Mouse (Mus musculus) Patski (cell line): Measurements from ENCODE around the gene Hist1h1d. TPM values are rescaled to one million over a fixed set of nuclear protein-coding genes. Genes with fewer than 3 reads are reported as not detected.

Experiments
- ATAC-seq: fragments of 100-300 bp; one replicate; pipeline ENCODE4 v1.8.0; 2021
- CTCF ChIA-PET: fragments of 350-600 bp; sonication (Branson Sonifier 250); formaldehyde crosslinking; loops from one replicate; lab custom pipeline; 2022; ENCODE audit warnings: inconsistent platforms; lab: Charles Lee
- POLR2A ChIA-PET: fragments of 350-600 bp; sonication (Branson Sonifier 250); formaldehyde crosslinking; loops from one replicate; lab custom pipeline; 2022; ENCODE audit warnings: antibody characterized with exemption, inconsistent platforms; lab: Charles Lee
- DNase-seq: peaks from one replicate; pipeline ENCODE4 v3.0.0-alpha.2; 2011; ENCODE audit warnings: low read depth, low spot score
- H3K27me3 ChIP-seq: fragments of 371-371 bp; one replicate; pipeline ENCODE4 v1.5.1; 2021
- CTCF ChIP-seq: fragments of 100-300 bp; IDR thresholded peaks from one replicate; pipeline ENCODE4 v1.5.1; 2021
- in situ Hi-C: fragments of 300-500 bp; cut with MboI; formaldehyde crosslinking; loops from 3 replicates; pipeline ENCODE4 v1.11.1; 2018; ENCODE audit warnings: low pct_unique_long_range_greater_than_20kb, mixed read lengths
- polyA plus RNA-seq: library from polyadenylated mRNA; unstranded; gene quantifications from one replicate; pipeline ENCODE4 v1.2.3, GENCODE M21; 2021

Gene Hist1h1d
- polyA plus RNA-seq, 1 experiment from 2014 or later, result 2.1 TPM

GRCm38 (mm10) chr13:23593051-23593770, 40.1 kb downstream of the Hist1h1d start:
- ChIA-PET POLR2A (interaction anchor here (1.6 kb wide), 1 partner anchor 8 kb away, joined by 3 read pairs; no protein-coding TSS in a partner anchor), CTCF (interaction anchor here (0.9 to 1.3 kb wide), 2 partner anchors 9 to 11 kb away, joined by 4 to 6 read pairs; no protein-coding TSS in a partner anchor)
- in situ Hi-C loops, result no loop called here
- DNase-seq, result no peak
- no peaks in the 10 kb centered on the region for H3K27me3 ChIP-seq
- no peak for TF ChIP-seq CTCF
- no peak for ATAC-seq

GRCm38 (mm10) chr13:23595185-23595584, 42.1 kb downstream of the Hist1h1d start:
- no peak for TF ChIP-seq CTCF
- POLR2A ChIA-PET, result no interaction called here
- H3K27me3 ChIP-seq, result no peaks in the 10 kb centered on the region
- DNase-seq, result no peak
- no peak for ATAC-seq
- CTCF ChIA-PET, result no interaction called here
- in situ Hi-C loops, result loop anchor here (5.0 kb wide), 2 partner anchors 63 to 163 kb away; partner anchors contain the start of genes Hist1h2af and Hist1h4h

- ChIA-PET POLR2A (no interaction called here), CTCF (no interaction called here)
- DNase-seq, result no peak
- H3K27me3 ChIP-seq, result no peaks in the 10 kb centered on the region
- no peak for TF ChIP-seq CTCF
- in situ Hi-C loops, result loop anchor here (5.0 kb wide), 2 partner anchors 63 to 163 kb away; partner anchors contain the start of genes Hist1h2af and Hist1h4h
- ATAC-seq, result no peak
Observed at GRCm38 (mm10) chr13:23595622-23596372, 42.7 kb downstream of the Hist1h1d start.

- in situ Hi-C loops, result loop anchor here (5.0 kb wide), 2 partner anchors 66 to 166 kb away; partner anchors contain the start of genes Hist1h2af and Hist1h4h
- POLR2A ChIA-PET, result interaction anchor here (0.8 kb wide), 1 partner anchor 23 kb away, joined by 3 read pairs; no protein-coding TSS in a partner anchor
- DNase-seq, result no peak
- H3K27me3 ChIP-seq, result no peaks in the 10 kb centered on the region
- CTCF ChIA-PET, result interaction anchor here (0.8 to 2.4 kb wide), 9 partner anchors 12 to 169 kb away, joined by 3 to 9 read pairs (median 5); no protein-coding TSS in a partner anchor
- ATAC-seq, result no peak
- peak; percentile 90 for TF ChIP-seq CTCF
Observed at GRCm38 (mm10) chr13:23597957-23598356, 44.9 kb downstream of the Hist1h1d start.

GRCm38 (mm10) chr13:23603182-23603699, 50.2 kb downstream of the Hist1h1d start:
- ATAC-seq, result no peak
- ChIA-PET CTCF (interaction anchor here (1.4 to 2.4 kb wide), 2 partner anchors 9 to 16 kb away, joined by 3 to 6 read pairs; no protein-coding TSS in a partner anchor), POLR2A (no interaction called here)
- DNase-seq, result no peak
- in situ Hi-C loops, result no loop called here
- no peaks in the 10 kb centered on the region for H3K27me3 ChIP-seq
- no peak for TF ChIP-seq CTCF

- ATAC-seq (no peak), DNase-seq (no peak)
- no peak for TF ChIP-seq CTCF
- in situ Hi-C loops, result no loop called here
- ChIA-PET CTCF (interaction anchor here (1.5 to 2.4 kb wide), 2 partner anchors 11 to 15 kb away, joined by 4 to 6 read pairs; no protein-coding TSS in a partner anchor), POLR2A (no interaction called here)
- no peaks in the 10 kb centered on the region for H3K27me3 ChIP-seq
Observed at GRCm38 (mm10) chr13:23604452-23604851, 51.4 kb downstream of the Hist1h1d start.

- no peak for ATAC-seq
- no peaks in the 10 kb centered on the region for H3K27me3 ChIP-seq
- ChIA-PET CTCF (interaction anchor here (1.5 to 2.4 kb wide), 2 partner anchors 11 to 14 kb away, joined by 4 to 6 read pairs; no protein-coding TSS in a partner anchor), POLR2A (interaction anchor here (0.6 to 0.7 kb wide), 2 partner anchors 14 to 22 kb away, joined by 3 read pairs; no protein-coding TSS in a partner anchor)
- no peak for DNase-seq
- TF ChIP-seq CTCF, result no peak
- in situ Hi-C loops, result no loop called here
Observed at GRCm38 (mm10) chr13:23605052-23605451, 52.0 kb downstream of the Hist1h1d start.

GRCm38 (mm10) chr13:23609209-23609608, 56.1 kb downstream of the Hist1h1d start:
- no peak for ATAC-seq
- TF ChIP-seq CTCF, result no peak
- CTCF ChIA-PET, result interaction anchor here (1.4 to 2.0 kb wide), 3 partner anchors 8 to 11 kb away, joined by 3 to 9 read pairs (median 4); no protein-coding TSS in a partner anchor

GRCm38 (mm10) chr13:23609844-23610243, 56.8 kb downstream of the Hist1h1d start:
- H3K27me3 ChIP-seq, result no peaks in the 10 kb centered on the region
- in situ Hi-C loops, result no loop called here
- ATAC-seq (no peak), DNase-seq (no peak)
- CTCF ChIA-PET, result interaction anchor here (1.4 to 2.0 kb wide), 3 partner anchors 9 to 11 kb away, joined by 3 to 9 read pairs (median 4); no protein-coding TSS in a partner anchor
- POLR2A ChIA-PET, result interaction anchor here (2.0 kb wide), 1 partner anchor 11 kb away, joined by 7 read pairs; the partner anchor contains the start of gene Hist1h2be
- no peak for TF ChIP-seq CTCF

More at GRCm38 (mm10) chr13:23609209-23609608, 56.1 kb downstream of the Hist1h1d start:
- POLR2A ChIA-PET, result interaction anchor here (2.0 kb wide), 1 partner anchor 11 kb away, joined by 7 read pairs; the partner anchor contains the start of gene Hist1h2be
- in situ Hi-C loops, result no loop called here
- H3K27me3 ChIP-seq, result no peaks in the 10 kb centered on the region
- DNase-seq, result no peak

Other genes starting within 250 kb of the Hist1h1d start
- gene Zfp322a, start 184.1 kb upstream of the Hist1h1d start, polyA plus RNA-seq, result 19.9 TPM
- 8.3 TPM for gene Abt1, start 129.4 kb upstream of the Hist1h1d start, polyA plus RNA-seq
- 0.06 TPM for gene Btn1a1, start 87.4 kb upstream of the Hist1h1d start, polyA plus RNA-seq
- gene Btn2a2, start 64.4 kb upstream of the Hist1h1d start, polyA plus RNA-seq, result 0.23 TPM
- gene Hist1h4h, start 22.2 kb upstream of the Hist1h1d start, polyA plus RNA-seq, result 7.0 TPM
- 1.3 TPM for gene Hist1h2af, start 19.4 kb upstream of the Hist1h1d start, polyA plus RNA-seq
- 1.7 TPM for gene Hist1h3g, start 17.8 kb upstream of the Hist1h1d start, polyA plus RNA-seq
- gene Hist1h2bh, start 9.9 kb upstream of the Hist1h1d start, polyA plus RNA-seq, result 2.1 TPM
- 0.49 TPM for gene Hist1h3f, start 9.2 kb upstream of the Hist1h1d start, polyA plus RNA-seq
- gene Hist1h4f, start 1.6 kb upstream of the Hist1h1d start, polyA plus RNA-seq, result not detected
- gene Hist1h3e, start 9.1 kb downstream of the Hist1h1d start, polyA plus RNA-seq, result 0.56 TPM
- 0.72 TPM for gene Hist1h2ae, start 18.0 kb downstream of the Hist1h1d start, polyA plus RNA-seq
- 12.9 TPM for gene Hist1h2bg, start 18.1 kb downstream of the Hist1h1d start, polyA plus RNA-seq
- 2.0 TPM for gene Hist1h2bf, start 20.9 kb downstream of the Hist1h1d start, polyA plus RNA-seq
- gene Hist1h2ad, start 21.1 kb downstream of the Hist1h1d start, polyA plus RNA-seq, result 1.0 TPM
- gene Hist1h3d, start 22.5 kb downstream of the Hist1h1d start, polyA plus RNA-seq, result 1.4 TPM
- 0.36 TPM for gene Hist1h4d, start 28.3 kb downstream of the Hist1h1d start, polyA plus RNA-seq
- gene Hist1h2be, start 67.9 kb downstream of the Hist1h1d start, polyA plus RNA-seq, result 2.9 TPM
- 1.6 TPM for gene Hist1h1e, start 69.3 kb downstream of the Hist1h1d start, polyA plus RNA-seq
- 0.92 TPM for gene Hist1h2ac, start 130.7 kb downstream of the Hist1h1d start, polyA plus RNA-seq
- 60.2 TPM for gene Hist1h2bc, start 130.9 kb downstream of the Hist1h1d start, polyA plus RNA-seq
- gene Hist1h1t, start 142.6 kb downstream of the Hist1h1d start, polyA plus RNA-seq, result 4.6 TPM
- gene Hist1h4c, start 145.2 kb downstream of the Hist1h1d start, polyA plus RNA-seq, result 0.36 TPM
- gene Hfe, start 157.6 kb downstream of the Hist1h1d start, polyA plus RNA-seq, result 5.8 TPM
- 245 TPM for gene Hist1h1c, start 185.5 kb downstream of the Hist1h1d start, polyA plus RNA-seq
- gene Hist1h3c, start 192.3 kb downstream of the Hist1h1d start, polyA plus RNA-seq, result 0.73 TPM
- gene Hist1h2bb, start 193.5 kb downstream of the Hist1h1d start, polyA plus RNA-seq, result 0.41 TPM
- gene Hist1h2ab, start 197.9 kb downstream of the Hist1h1d start, polyA plus RNA-seq, result 0.40 TPM
- gene Hist1h3b, start 199.0 kb downstream of the Hist1h1d start, polyA plus RNA-seq, result 0.65 TPM
- gene Hist1h4b, start 203.8 kb downstream of the Hist1h1d start, polyA plus RNA-seq, result 2.0 TPM
- gene Hist1h4a, start 208.0 kb downstream of the Hist1h1d start, polyA plus RNA-seq, result 0.13 TPM
- 0.18 TPM for gene Hist1h3a, start 209.1 kb downstream of the Hist1h1d start, polyA plus RNA-seq
- gene Hist1h1a, start 210.4 kb downstream of the Hist1h1d start, polyA plus RNA-seq, result 1.2 TPM
- gene Trim38, start 216.7 kb downstream of the Hist1h1d start, polyA plus RNA-seq, result not detected